Mouse (Mus musculus): ENCODE measurements around the gene Tubb3.
A peak's percentile ranks its signal among the peaks of the same experiment; 100 is the strongest.

Tubb3 gene

GRCm38 (mm10) chr8:123411246-123411645, at the start of gene Tubb3:
Tubb3 (plus strand) TSS chr8:123411424.
- ATAC-seq (ENCODE audit: insufficient number of reproducible peaks, low FRiP score, low TSS enrichment) = peak; percentile 74

- ATAC-seq (ENCODE audit: insufficient number of reproducible peaks, low FRiP score, low TSS enrichment) = peak; percentile 86
Observed at GRCm38 (mm10) chr8:123373403-123374238, 37.6 kb upstream of the Tubb3 start, which contains the start of gene Tcf25. Tcf25 (plus strand) TSS chr8:123373753.

- ATAC-seq (ENCODE audit: insufficient number of reproducible peaks, low FRiP score, low TSS enrichment) = peak; percentile 32
Observed at GRCm38 (mm10) chr8:123374239-123374578, 37.0 kb upstream of the Tubb3 start.

GRCm38 (mm10) chr8:123375701-123376100, 35.5 kb upstream of the Tubb3 start:
- ATAC-seq (ENCODE audit: insufficient number of reproducible peaks, low FRiP score, low TSS enrichment) = no peak

- no peak for ATAC-seq (ENCODE audit: insufficient number of reproducible peaks, low FRiP score, low TSS enrichment)
Observed at GRCm38 (mm10) chr8:123376106-123376505, 35.1 kb upstream of the Tubb3 start.

GRCm38 (mm10) chr8:123381711-123382110, 29.5 kb upstream of the Tubb3 start:
- ATAC-seq (ENCODE audit: insufficient number of reproducible peaks, low FRiP score, low TSS enrichment) = no peak

GRCm38 (mm10) chr8:123382516-123382915, 28.7 kb upstream of the Tubb3 start:
- ATAC-seq (ENCODE audit: insufficient number of reproducible peaks, low FRiP score, low TSS enrichment) = no peak

- no peak for ATAC-seq (ENCODE audit: insufficient number of reproducible peaks, low FRiP score, low TSS enrichment)
Observed at GRCm38 (mm10) chr8:123384883-123385540, 26.2 kb upstream of the Tubb3 start.

GRCm38 (mm10) chr8:123387041-123387440, 24.2 kb upstream of the Tubb3 start:
- no peak for ATAC-seq (ENCODE audit: insufficient number of reproducible peaks, low FRiP score, low TSS enrichment)

- ATAC-seq (ENCODE audit: insufficient number of reproducible peaks, low FRiP score, low TSS enrichment) = no peak
Observed at GRCm38 (mm10) chr8:123387801-123388200, 23.4 kb upstream of the Tubb3 start.

GRCm38 (mm10) chr8:123389026-123389425, 22.2 kb upstream of the Tubb3 start:
- ATAC-seq (ENCODE audit: insufficient number of reproducible peaks, low FRiP score, low TSS enrichment) = peak; percentile 66; the same call in 1 of the 2 replicates

- ATAC-seq (ENCODE audit: insufficient number of reproducible peaks, low FRiP score, low TSS enrichment) = no peak
Observed at GRCm38 (mm10) chr8:123398308-123398707, 12.9 kb upstream of the Tubb3 start.

GRCm38 (mm10) chr8:123401936-123402335, 9.3 kb upstream of the Tubb3 start:
- ATAC-seq (ENCODE audit: insufficient number of reproducible peaks, low FRiP score, low TSS enrichment) = no peak

GRCm38 (mm10) chr8:123402730-123403326, 8.4 kb upstream of the Tubb3 start:
- no peak for ATAC-seq (ENCODE audit: insufficient number of reproducible peaks, low FRiP score, low TSS enrichment)

- ATAC-seq (ENCODE audit: insufficient number of reproducible peaks, low FRiP score, low TSS enrichment) = no peak
Observed at GRCm38 (mm10) chr8:123404521-123404920, 6.7 kb upstream of the Tubb3 start.

GRCm38 (mm10) chr8:123406786-123407185, 4.4 kb upstream of the Tubb3 start, which contains the start of gene Mc1r:
Mc1r (plus strand) TSS chr8:123407107.
- no peak for ATAC-seq (ENCODE audit: insufficient number of reproducible peaks, low FRiP score, low TSS enrichment)

GRCm38 (mm10) chr8:123407612-123408011, 3.6 kb upstream of the Tubb3 start:
- ATAC-seq (ENCODE audit: insufficient number of reproducible peaks, low FRiP score, low TSS enrichment) = no peak

GRCm38 (mm10) chr8:123408586-123409544, 2.4 kb upstream of the Tubb3 start:
- no peak for ATAC-seq (ENCODE audit: insufficient number of reproducible peaks, low FRiP score, low TSS enrichment)

GRCm38 (mm10) chr8:123410049-123410587, 1.1 kb upstream of the Tubb3 start:
- ATAC-seq (ENCODE audit: insufficient number of reproducible peaks, low FRiP score, low TSS enrichment) = no peak

GRCm38 (mm10) chr8:123410788-123411187, 436 bp upstream of the Tubb3 start:
- ATAC-seq (ENCODE audit: insufficient number of reproducible peaks, low FRiP score, low TSS enrichment) = no peak
